Mouse (Mus musculus) adrenal gland, adult (tissue): Measurements from ENCODE around the gene Tex19.2.

Experiments used
- DNase-seq, 2 experiments: peaks; one replicate each; pipeline ENCODE4 v3.0.0; 2022 to 2023; ENCODE audit warnings: low spot score in 1 of 2; ENCODE audit not compliant: inconsistent age in 2 of 2

The Tex19.2 gene

DNA sequence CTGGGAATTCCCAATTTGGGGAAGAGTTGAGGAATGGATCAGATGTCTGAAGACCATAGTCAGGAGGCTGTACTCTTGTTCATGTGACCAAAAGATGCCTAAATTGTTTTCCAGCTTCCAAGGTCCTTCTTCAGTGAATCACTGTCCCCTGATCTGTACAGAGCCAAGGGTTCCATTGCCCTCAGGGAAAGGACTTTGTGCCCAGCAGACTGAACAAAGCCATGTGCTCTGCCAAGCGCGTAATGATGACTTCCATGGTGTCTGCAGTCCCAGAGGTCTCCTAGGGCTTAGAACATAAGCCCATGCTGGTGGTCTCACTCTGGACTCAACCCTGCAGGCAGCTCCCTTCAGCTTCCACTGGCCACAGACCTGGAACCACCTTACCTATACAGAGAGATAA is 50.6 kb downstream of the Tex19.2 start:
- DNase-seq, result no peak
